Mouse (Mus musculus) neural tube, embryonic 12.5 days (tissue): ENCODE measurements around the gene Syne3. TPM values are rescaled to one million over a fixed set of nuclear protein-coding genes. Genes with fewer than 3 reads are reported as not detected.
A peak's percentile ranks its signal among the peaks of the same experiment; 100 is the strongest.

Source experiments
- ATAC-seq: fragments of 200-750 bp; cut with Nextera tagmentation; 2 replicates; pipeline ENCODE4 v1.8.0; 2017; ENCODE audit warnings: low read depth, mild to moderate bottlenecking, moderate TSS enrichment, moderate library complexity; ENCODE audit not compliant: low FRiP score
- H3K27ac ChIP-seq: fragments of 300-500 bp; sonication (generic); 2 replicates; pipeline ENCODE4 v1.5.1; 2016
- H3K27me3 ChIP-seq: fragments of 300-500 bp; sonication (generic); replicated peaks from 2 replicates; pipeline ENCODE4 v1.6.1; 2016; ENCODE audit warnings: mild to moderate bottlenecking
- H3K36me3 ChIP-seq: fragments of 300-500 bp; sonication (generic); 2 replicates; pipeline ENCODE4 v1.6.1; 2016; ENCODE audit warnings: mild to moderate bottlenecking
- H3K4me1 ChIP-seq: fragments of 300-500 bp; sonication (generic); 2 replicates; pipeline ENCODE4 v1.6.1; 2016
- H3K4me2 ChIP-seq: fragments of 300-500 bp; sonication (generic); replicated peaks from 2 replicates; pipeline ENCODE4 v1.6.1; 2016; ENCODE audit warnings: mild to moderate bottlenecking
- H3K4me3 ChIP-seq: fragments of 300-500 bp; sonication (generic); 2 replicates; pipeline ENCODE4 v1.5.1; 2016
- H3K9ac ChIP-seq: fragments of 300-500 bp; sonication (generic); 2 replicates; pipeline ENCODE4 v1.6.1; 2016; ENCODE audit warnings: mild to moderate bottlenecking
- H3K9me3 ChIP-seq: fragments of 300-500 bp; sonication (generic); 2 replicates; pipeline ENCODE4 v1.6.1; 2016; ENCODE audit warnings: mild to moderate bottlenecking
- WGBS: fragments of 180-500 bp; shearing (Covaris S2); methylation state at CpG from one replicate; pipeline ENCODE4 v1.1.7; 2016; 5-methylcytosine and 5-hydroxymethylcytosine counted together
- polyA plus RNA-seq: library from polyadenylated mRNA; unstranded; fragments of >200 nt; fragmentation: Nextera tagmentation; extraction: Ambion mirVana; gene quantifications from 2 replicates; pipeline ENCODE4 v1.2.1, GENCODE M21; 2016

Gene Syne3
- polyA plus RNA-seq, 1 experiment from 2014 or later: 0.06 TPM

GRCm38 (mm10) chr12:104947911-104948310, 61.7 kb downstream of the Syne3 start:
- no peak for ATAC-seq
- H3K4me2 ChIP-seq: no peak overlapping the region
- H3K9me3 ChIP-seq: 0 out of 2 replicates have a peak, but pooled peaks cover 5% of the 10 kb centered on the region
- H3K27ac ChIP-seq: no peak overlapping the region
- no peaks in the 10 kb centered on the region for H3K4me1 ChIP-seq
- no peaks in the 10 kb centered on the region for H3K27me3 ChIP-seq
- H3K36me3 ChIP-seq: no peaks in the 10 kb centered on the region
- WGBS: 81% methylated on average over 2 of the region's 2 CpGs
- no peak overlapping the region for H3K9ac ChIP-seq
- H3K4me3 ChIP-seq: no peak overlapping the region

GRCm38 (mm10) chr12:104946231-104946630, 63.4 kb downstream of the Syne3 start:
- 0 out of 2 replicates have a peak, but pooled peaks cover 5% of the 10 kb centered on the region for H3K9me3 ChIP-seq
- no peak overlapping the region for H3K4me2 ChIP-seq
- H3K27me3 ChIP-seq: no peaks in the 10 kb centered on the region
- no peak for ATAC-seq
- no peaks in the 10 kb centered on the region for H3K36me3 ChIP-seq
- H3K9ac ChIP-seq: no peak overlapping the region
- WGBS: 92% methylated on average over 6 of the region's 6 CpGs
- H3K4me3 ChIP-seq: no peak overlapping the region
- no peaks in the 10 kb centered on the region for H3K4me1 ChIP-seq
- no peak overlapping the region for H3K27ac ChIP-seq

- Histone ChIP-seq H3K4me1 (no peaks in the 10 kb centered on the region), H3K9ac (no peak overlapping the region), H3K4me2 (no peak overlapping the region), H3K36me3 (no peaks in the 10 kb centered on the region), H3K9me3 (0 out of 2 replicates have a peak, but pooled peaks cover 5% of the 10 kb centered on the region), H3K27ac (no peak overlapping the region), H3K27me3 (peaks cover 6% of the 10 kb centered on the region), H3K4me3 (no peak overlapping the region)
- ATAC-seq: no peak
- WGBS: 88% methylated on average over 9 of the region's 9 CpGs
Measured at GRCm38 (mm10) chr12:104940466-104940865, 69.1 kb downstream of the Syne3 start.

- Histone ChIP-seq H3K4me3 (no peak overlapping the region), H3K9ac (no peak overlapping the region), H3K4me2 (no peak overlapping the region; the same call in 1 of the 2 replicates), H3K9me3 (0 out of 2 replicates have a peak, but pooled peaks cover 5% of the 10 kb centered on the region), H3K4me1 (no peaks in the 10 kb centered on the region), H3K27me3 (peaks cover 6% of the 10 kb centered on the region), H3K27ac (no peak overlapping the region), H3K36me3 (no peaks in the 10 kb centered on the region)
- ATAC-seq: peak; percentile 55
- WGBS: 4% methylated on average over 4 of the region's 4 CpGs
Measured at GRCm38 (mm10) chr12:104940027-104940386, 69.6 kb downstream of the Syne3 start.

- Histone ChIP-seq H3K9ac (no peak overlapping the region), H3K9me3 (0 out of 2 replicates have a peak, but pooled peaks cover under 1% of the 10 kb centered on the region), H3K36me3 (no peaks in the 10 kb centered on the region), H3K4me1 (no peaks in the 10 kb centered on the region), H3K4me2 (no peak overlapping the region; the same call in 1 of the 2 replicates), H3K27me3 (peaks cover 6% of the 10 kb centered on the region), H3K27ac (no peak overlapping the region), H3K4me3 (no peak overlapping the region)
- 26% methylated on average over 13 of the region's 13 CpGs for WGBS
- peak; percentile 84 for ATAC-seq
Measured at GRCm38 (mm10) chr12:104939372-104940026, 70.1 kb downstream of the Syne3 start.

- no peak overlapping the region for H3K4me2 ChIP-seq
- 0 out of 2 replicates have a peak, but pooled peaks have one; percentile 26 for ATAC-seq
- H3K36me3 ChIP-seq: no peaks in the 10 kb centered on the region
- no peak overlapping the region for H3K9ac ChIP-seq
- no peaks in the 10 kb centered on the region for H3K9me3 ChIP-seq
- H3K27me3 ChIP-seq: peaks cover 6% of the 10 kb centered on the region
- WGBS: 77% methylated on average over 5 of the region's 5 CpGs
- H3K4me1 ChIP-seq: no peaks in the 10 kb centered on the region
- H3K27ac ChIP-seq: no peak overlapping the region
- no peak overlapping the region for H3K4me3 ChIP-seq
Measured at GRCm38 (mm10) chr12:104938935-104939334, 70.7 kb downstream of the Syne3 start.

- Histone ChIP-seq H3K4me3 (no peak overlapping the region), H3K9ac (no peak overlapping the region), H3K4me2 (no peak overlapping the region), H3K4me1 (no peaks in the 10 kb centered on the region), H3K36me3 (no peaks in the 10 kb centered on the region), H3K27me3 (peaks cover 6% of the 10 kb centered on the region), H3K9me3 (no peaks in the 10 kb centered on the region), H3K27ac (no peak overlapping the region)
- WGBS: 76% methylated on average over 4 of the region's 4 CpGs
- no peak for ATAC-seq
Measured at GRCm38 (mm10) chr12:104936223-104936622, 73.4 kb downstream of the Syne3 start.

- H3K9me3 ChIP-seq: no peaks in the 10 kb centered on the region
- no peak overlapping the region for H3K27ac ChIP-seq
- no peak for ATAC-seq
- H3K36me3 ChIP-seq: no peaks in the 10 kb centered on the region
- H3K4me2 ChIP-seq: no peak overlapping the region
- no peak overlapping the region for H3K9ac ChIP-seq
- H3K4me3 ChIP-seq: no peak overlapping the region
- H3K4me1 ChIP-seq: no peaks in the 10 kb centered on the region
- WGBS: 83% methylated on average over 8 of the region's 8 CpGs
- H3K27me3 ChIP-seq: peaks cover 6% of the 10 kb centered on the region
Measured at GRCm38 (mm10) chr12:104935144-104935543, 74.5 kb downstream of the Syne3 start.

GRCm38 (mm10) chr12:104933800-104934199, 75.8 kb downstream of the Syne3 start:
- ATAC-seq: no peak

GRCm38 (mm10) chr12:104933217-104933616, 76.4 kb downstream of the Syne3 start:
- Histone ChIP-seq H3K27ac (no peak overlapping the region), H3K36me3 (no peaks in the 10 kb centered on the region), H3K4me2 (no peak overlapping the region), H3K4me1 (no peaks in the 10 kb centered on the region), H3K9ac (no peak overlapping the region), H3K27me3 (peaks cover 1% of the 10 kb centered on the region; the same call in 1 of the 2 replicates), H3K9me3 (no peaks in the 10 kb centered on the region), H3K4me3 (no peak overlapping the region)
- no peak for ATAC-seq
- 59% methylated on average over 2 of the region's 2 CpGs for WGBS

More at GRCm38 (mm10) chr12:104933800-104934199, 75.8 kb downstream of the Syne3 start:
- Histone ChIP-seq H3K36me3 (no peaks in the 10 kb centered on the region), H3K9me3 (no peaks in the 10 kb centered on the region), H3K27me3 (peaks cover 6% of the 10 kb centered on the region), H3K4me1 (no peaks in the 10 kb centered on the region), H3K4me2 (no peak overlapping the region), H3K4me3 (no peak overlapping the region), H3K9ac (no peak overlapping the region), H3K27ac (no peak overlapping the region)
- 83% methylated on average over 13 of the region's 13 CpGs for WGBS

- Histone ChIP-seq H3K27me3 (no peaks in the 10 kb centered on the region), H3K4me3 (no peak overlapping the region), H3K9me3 (no peaks in the 10 kb centered on the region), H3K27ac (no peak overlapping the region), H3K9ac (no peak overlapping the region), H3K4me2 (no peak overlapping the region), H3K4me1 (peaks cover 8% of the 10 kb centered on the region; the same call in 1 of the 2 replicates), H3K36me3 (no peaks in the 10 kb centered on the region)
- ATAC-seq: no peak
- WGBS: 88% methylated on average over 2 of the region's 2 CpGs
Measured at GRCm38 (mm10) chr12:104925765-104926164, 83.8 kb downstream of the Syne3 start.

- WGBS: 89% methylated on average over 5 of the region's 5 CpGs
- no peak for ATAC-seq
- H3K9me3 ChIP-seq: no peaks in the 10 kb centered on the region
- H3K36me3 ChIP-seq: no peaks in the 10 kb centered on the region
- peaks cover 8% of the 10 kb centered on the region; the same call in 1 of the 2 replicates for H3K4me1 ChIP-seq
- no peak overlapping the region for H3K4me3 ChIP-seq
- H3K27ac ChIP-seq: no peak overlapping the region
- no peak overlapping the region for H3K9ac ChIP-seq
- H3K4me2 ChIP-seq: no peak overlapping the region
- no peaks in the 10 kb centered on the region for H3K27me3 ChIP-seq
Measured at GRCm38 (mm10) chr12:104925035-104925434, 84.6 kb downstream of the Syne3 start.

- peaks cover 8% of the 10 kb centered on the region; the same call in 1 of the 2 replicates for H3K4me1 ChIP-seq
- ATAC-seq: no peak
- no peaks in the 10 kb centered on the region for H3K27me3 ChIP-seq
- H3K4me3 ChIP-seq: no peak overlapping the region
- no peaks in the 10 kb centered on the region for H3K36me3 ChIP-seq
- H3K4me2 ChIP-seq: no peak overlapping the region
- 82% methylated on average over 3 of the region's 3 CpGs for WGBS
- no peak overlapping the region for H3K27ac ChIP-seq
- no peak overlapping the region for H3K9ac ChIP-seq
- no peaks in the 10 kb centered on the region for H3K9me3 ChIP-seq
Measured at GRCm38 (mm10) chr12:104924546-104924945, 85.1 kb downstream of the Syne3 start.
